Mouse (Mus musculus): ENCODE data around the gene Actg2. TPM values are rescaled to one million over a fixed set of nuclear protein-coding genes. Genes with fewer than 3 reads are reported as not detected.

Gene Actg2
- 262 TPM for polyA plus RNA-seq (2014; fragmentation: Illumina TruSeq; extraction: RNeasy Lipid Tissue Mini Kit (QIAGEN cat#74804); ENCODE audit: low read depth, low replicate concordance)

GRCm38 (mm10) chr6:83536028-83536794 is at the start of gene Actg2:
Gene Actg2, minus strand, starts transcription at chr6:83536265.

GRCm38 (mm10) chr6:83572671-83573070 is 36.6 kb upstream of the Actg2 start, which contains the start of gene Stambp:
Gene Stambp, minus strand, starts transcription at chr6:83572729.

GRCm38 (mm10) chr6:83506258-83507167 is 29.6 kb downstream of the Actg2 start, which contains the start of gene Dguok:
Gene Dguok, minus strand, starts transcription at chr6:83506969.

Other genes with a start within 250 kb of the Actg2 start
- 3.6 TPM for gene Mthfd2, start 210.4 kb downstream of the Actg2 start, polyA plus RNA-seq (2014; fragmentation: Illumina TruSeq; extraction: RNeasy Lipid Tissue Mini Kit (QIAGEN cat#74804); ENCODE audit: low read depth, low replicate concordance)
- 217 TPM for gene Mob1a, start 210.2 kb downstream of the Actg2 start, polyA plus RNA-seq (2014; fragmentation: Illumina TruSeq; extraction: RNeasy Lipid Tissue Mini Kit (QIAGEN cat#74804); ENCODE audit: low read depth, low replicate concordance)
- gene Bola3, start 187.1 kb downstream of the Actg2 start, polyA plus RNA-seq (2014; fragmentation: Illumina TruSeq; extraction: RNeasy Lipid Tissue Mini Kit (QIAGEN cat#74804); ENCODE audit: low read depth, low replicate concordance) = 41.1 TPM
- gene Tet3, start 77.2 kb downstream of the Actg2 start, polyA plus RNA-seq (2014; fragmentation: Illumina TruSeq; extraction: RNeasy Lipid Tissue Mini Kit (QIAGEN cat#74804); ENCODE audit: low read depth, low replicate concordance) = 30.1 TPM
- gene Dguok, start 29.3 kb downstream of the Actg2 start, polyA plus RNA-seq (2014; fragmentation: Illumina TruSeq; extraction: RNeasy Lipid Tissue Mini Kit (QIAGEN cat#74804); ENCODE audit: low read depth, low replicate concordance) = 28.9 TPM
- gene Stambp, start 36.5 kb upstream of the Actg2 start, polyA plus RNA-seq (2014; fragmentation: Illumina TruSeq; extraction: RNeasy Lipid Tissue Mini Kit (QIAGEN cat#74804); ENCODE audit: low read depth, low replicate concordance) = 97.5 TPM
- gene Clec4f, start 119.9 kb upstream of the Actg2 start, polyA plus RNA-seq (2014; fragmentation: Illumina TruSeq; extraction: RNeasy Lipid Tissue Mini Kit (QIAGEN cat#74804); ENCODE audit: low read depth, low replicate concordance) = not detected
- gene Cd207, start 141.6 kb upstream of the Actg2 start, polyA plus RNA-seq (2014; fragmentation: Illumina TruSeq; extraction: RNeasy Lipid Tissue Mini Kit (QIAGEN cat#74804); ENCODE audit: low read depth, low replicate concordance) = 0.57 TPM
- not detected for gene Vax2, start 175.0 kb upstream of the Actg2 start, polyA plus RNA-seq (2014; fragmentation: Illumina TruSeq; extraction: RNeasy Lipid Tissue Mini Kit (QIAGEN cat#74804); ENCODE audit: low read depth, low replicate concordance)
- not detected for gene Atp6v1b1, start 206.7 kb upstream of the Actg2 start, polyA plus RNA-seq (2014; fragmentation: Illumina TruSeq; extraction: RNeasy Lipid Tissue Mini Kit (QIAGEN cat#74804); ENCODE audit: low read depth, low replicate concordance)
- not detected for gene Ankrd53, start 226.4 kb upstream of the Actg2 start, polyA plus RNA-seq (2014; fragmentation: Illumina TruSeq; extraction: RNeasy Lipid Tissue Mini Kit (QIAGEN cat#74804); ENCODE audit: low read depth, low replicate concordance)
- 26.3 TPM for gene Tex261, start 239.5 kb upstream of the Actg2 start, polyA plus RNA-seq (2014; fragmentation: Illumina TruSeq; extraction: RNeasy Lipid Tissue Mini Kit (QIAGEN cat#74804); ENCODE audit: low read depth, low replicate concordance)